Mouse (Mus musculus) adrenal gland, adult 18-20 months (tissue): ENCODE measurements around the gene Snx4. TPM values are rescaled to one million over a fixed set of nuclear protein-coding genes. Genes with fewer than 3 reads are reported as not detected.

Experiments used
- DNase-seq, 2 experiments: peaks; one replicate each; pipeline ENCODE4 v3.0.0; 2021 to 2022; ENCODE audit warnings: low spot score in 2 of 2
- total RNA-seq, 2 experiments: library from RNA; stranded (reverse); gene quantifications; 1 replicate in 1 of 2; 2 replicates in 1 of 2; pipeline ENCODE4 v1.2.3; 2021

Gene Snx4
- total RNA-seq, 2 experiments from 2014 or later = 32.9 to 39.8 TPM

- DNase-seq = no peak
Measured at GRCm38 (mm10) chr16:33342356-33342755, 91.1 kb downstream of the Snx4 start.

DNA sequence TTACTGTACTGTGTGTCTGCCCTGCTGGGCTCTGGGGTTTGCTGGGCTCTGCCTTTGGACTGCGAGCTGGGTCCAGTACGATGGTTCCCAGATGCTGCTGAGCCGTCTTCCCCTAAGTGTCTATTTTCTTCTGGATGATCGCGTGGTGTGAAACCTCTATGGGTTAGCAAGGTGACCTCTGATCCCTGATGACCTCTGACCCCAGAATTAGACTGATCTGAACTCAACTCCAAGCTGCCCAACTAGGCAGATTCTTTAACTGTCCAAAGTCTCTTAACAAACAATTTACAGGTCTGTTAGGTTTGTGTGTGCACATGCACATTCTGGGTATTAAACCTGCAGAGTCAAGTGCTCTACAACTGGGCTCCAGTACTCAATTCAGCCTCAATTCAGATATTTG, 91.9 kb downstream of the Snx4 start:
- no peak for DNase-seq

DNA sequence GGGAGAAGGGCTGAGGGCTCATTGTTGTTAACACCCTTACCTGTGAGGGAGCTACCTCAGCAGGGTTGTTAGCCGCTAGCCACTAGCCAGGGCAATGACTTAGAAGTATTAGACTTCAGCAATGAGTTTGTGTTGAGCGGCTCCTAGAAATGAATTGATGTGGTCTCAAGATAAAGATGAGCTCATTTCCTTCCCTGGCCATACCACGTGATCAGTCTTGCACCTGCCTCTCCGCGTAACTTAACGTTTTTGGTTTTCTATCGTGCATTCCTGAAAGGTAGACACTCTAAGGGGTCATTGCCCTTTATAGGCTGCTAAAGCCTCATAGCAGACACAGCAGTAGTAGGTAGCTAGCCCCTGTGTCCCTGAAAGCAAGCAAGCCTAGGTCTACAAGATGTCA, 92.4 kb downstream of the Snx4 start:
- DNase-seq = no peak

DNA sequence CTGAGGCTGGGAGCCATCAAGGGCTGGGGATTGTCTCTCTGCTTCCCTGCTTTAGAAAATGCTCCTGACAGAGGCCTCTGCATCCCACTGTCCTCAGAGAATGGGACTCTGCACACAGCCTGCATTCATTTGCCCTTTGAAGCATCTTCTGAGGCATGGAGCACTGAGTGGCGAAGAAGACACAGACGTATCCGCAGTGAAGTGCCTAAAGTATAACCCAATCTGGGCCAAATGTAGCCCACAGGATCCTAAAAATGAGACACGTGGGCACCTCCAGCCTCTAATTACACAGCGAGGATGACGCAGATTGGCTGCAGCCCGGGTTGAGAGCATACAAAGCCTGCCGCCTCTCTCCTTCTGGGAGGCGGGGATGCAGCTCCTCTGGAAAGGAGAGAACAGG, 93.1 kb downstream of the Snx4 start:
- DNase-seq = peak; percentile 15 to 22

GRCm38 (mm10) chr16:33344875-33345274, 93.6 kb downstream of the Snx4 start:
- DNase-seq = peak; percentile 13 to 28

- DNase-seq = no peak
Measured at GRCm38 (mm10) chr16:33346376-33346775, 95.1 kb downstream of the Snx4 start.

- DNase-seq = no peak
Measured at GRCm38 (mm10) chr16:33347134-33347533, 95.9 kb downstream of the Snx4 start.

Other genes starting within 250 kb of the Snx4 start
- 1 to 10 TPM; 2.1 to 2.6 TPM for gene Iqcg, start 195.2 kb upstream of the Snx4 start, total RNA-seq
- gene Rpl35a, start 195.0 kb upstream of the Snx4 start, total RNA-seq = 100 to 1,000 TPM; 631 to 697 TPM
- gene Lmln, start 188.9 kb upstream of the Snx4 start, total RNA-seq = 10 to 100 TPM in 1 of 2 experiments, 1 to 10 TPM in 1; 7.9 to 23.7 TPM
- 10 to 100 TPM; 44.9 to 47.3 TPM for gene Osbpl11, start 66.4 kb upstream of the Snx4 start, total RNA-seq
- gene Zfp148, start 129.4 kb downstream of the Snx4 start, total RNA-seq = 10 to 100 TPM; 59.5 to 65.1 TPM